Mouse (Mus musculus) lung, adult 2 months (tissue): ENCODE results near the gene Lpar3.

Experiments used
- CTCF ChIP-seq: fragments of 200-500 bp; IDR thresholded peaks from 2 replicates; pipeline ENCODE4 v1.5.1; 2011; ENCODE audit warnings: mild to moderate bottlenecking, low read length, control low read depth; ENCODE audit not compliant: insufficient read depth
- POLR2A ChIP-seq: fragments of 200-500 bp; IDR thresholded peaks from 2 replicates; pipeline ENCODE4 v1.6.1; 2011; ENCODE audit warnings: low read depth, mild to moderate bottlenecking, control low read depth, low read length, borderline replicate concordance; ENCODE audit errors: extremely low read depth

DNA sequence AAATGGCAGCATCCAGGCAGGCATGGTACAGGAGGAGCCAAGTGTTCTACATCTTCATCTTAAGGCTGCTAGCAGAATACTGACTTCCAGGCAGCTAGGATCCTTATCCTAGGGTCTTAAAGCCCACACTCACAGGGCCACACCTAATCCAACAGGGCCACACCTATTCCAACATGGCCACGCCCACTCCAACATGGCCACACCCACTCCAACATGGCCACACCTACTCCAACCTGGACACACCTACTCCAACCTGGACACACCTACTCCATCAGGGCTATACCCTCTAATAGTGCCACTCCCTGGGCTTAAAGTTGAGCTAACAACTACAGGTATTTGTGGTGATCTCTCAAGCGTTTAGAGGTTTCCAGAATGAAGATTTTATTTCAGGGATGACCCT is 40.4 kb upstream of the Lpar3 start:
- no peak for TF ChIP-seq POLR2A
- TF ChIP-seq CTCF, result no peak
